Comparison of ENCODE assay signal across 29 mouse cellular contexts in the genomic region with DNA sequence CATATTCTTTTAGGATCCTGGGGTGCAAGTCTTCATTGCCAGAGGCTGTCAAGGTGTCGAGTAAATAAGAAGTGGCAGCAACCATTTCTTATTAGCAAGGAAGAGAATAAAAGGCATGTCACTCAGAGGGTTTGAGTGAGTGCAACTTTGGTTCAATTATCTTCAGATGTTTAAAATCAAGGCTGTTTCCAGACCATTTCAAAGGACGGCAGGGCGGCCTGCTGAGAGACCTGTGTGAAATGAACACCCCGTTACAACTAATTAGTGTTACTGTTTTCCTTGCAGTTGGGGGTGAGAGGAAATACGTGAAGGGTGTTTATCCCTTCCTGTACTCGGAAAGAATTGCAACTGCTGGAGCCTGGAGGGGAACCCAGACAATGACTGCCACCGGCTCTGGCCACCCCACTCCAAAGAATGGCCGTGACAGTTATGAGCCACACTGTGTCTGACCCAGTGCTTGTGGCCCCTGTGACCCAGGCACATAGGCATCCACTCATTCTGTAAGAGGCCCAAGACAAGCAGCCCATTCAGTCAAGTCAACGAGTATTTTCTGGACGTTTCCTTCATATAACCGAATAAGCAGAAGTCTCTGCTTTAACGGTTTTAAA. TPM values are rescaled to one million over a fixed set of nuclear protein-coding genes. Genes with fewer than 3 reads are reported as not detected.
DNase-seq lines count a peak whose midpoint lies in the region; ATAC-seq and TF ChIP-seq lines count a peak whose summit lies in the region.
"Had no signal": no experiment of that assay in that cellular context is flagged by ENCODE, and none has a peak within 500 bp of the region (broad histone marks: within the 10 kb centered on the region; RNA-seq: fewer than 3 reads in every experiment).

No protein-coding gene starts in this region.

- 22% methylated on average over 12 of the region's 12 CpGs for WGBS in limb, embryonic 11.5 days

- peaks cover 16% of the 10 kb centered on the region; the same call in 1 of the 2 replicates for H3K4me1 ChIP-seq in limb, embryonic 11.5 days (ENCODE audit: control insufficient read depth, insufficient read depth, low read length)
- H3K4me1 ChIP-seq: hindbrain, embryonic 13.5 days; kidney, embryonic 15.5 days; stomach, embryonic 15.5 days had no signal

- no peak for TF ChIP-seq POLR2A in brain, embryonic 14.5 days (IDR thresholded peaks at IDR 0.05; ENCODE audit: borderline replicate concordance, extremely low read depth, insufficient read depth, insufficient read length, poor library complexity, severe bottlenecking)

- no peak overlapping the region for H3K27ac ChIP-seq in limb, embryonic 11.5 days (replicated peaks; ENCODE audit: low read depth, low read length)
- no peak overlapping the region for H3K27ac ChIP-seq in layer of hippocampus, adult 2 months
- H3K27ac ChIP-seq: hindbrain, embryonic 13.5 days; kidney, embryonic 15.5 days; liver, embryonic 14.5 days; macrophage; stomach, embryonic 15.5 days had no signal

- H3K9ac ChIP-seq in limb, embryonic 11.5 days (ENCODE audit: low read length), result no peak overlapping the region
- H3K9ac ChIP-seq: hindbrain, embryonic 13.5 days; kidney, embryonic 15.5 days; liver, embryonic 14.5 days; stomach, embryonic 15.5 days had no signal

- no peaks in the 10 kb centered on the region; the same call in 1 of the 2 replicates for H3K36me3 ChIP-seq in limb, embryonic 11.5 days (ENCODE audit: control insufficient read depth, insufficient read depth, low read length)
- H3K36me3 ChIP-seq: hindbrain, embryonic 13.5 days; kidney, embryonic 15.5 days; stomach, embryonic 15.5 days had no signal

- DNase-seq in heart, adult 11 months, result peak; percentile 49
- no peak for DNase-seq in heart, adult 8-10 months (ENCODE audit: low spot score)
- peak; percentile 55 for DNase-seq in brain, embryonic 14.5 days (ENCODE audit: low read depth)
- peak; percentile 17 for DNase-seq in embryo, embryonic 11 days
- DNase-seq in limb, embryonic 11.5 days (ENCODE audit: low spot score), result peak; percentile 57
- no peak for DNase-seq in layer of hippocampus, adult 9-10 months (ENCODE audit: low spot score)
- DNase-seq in layer of hippocampus, adult 2 months (ENCODE audit: low spot score in 2 of 2), result no peak
- DNase-seq: adrenal gland, postnatal 36 days; cerebellum, adult 2 months; cerebellum, postnatal 25 days; gastrocnemius, postnatal 14 days; heart, postnatal 36 days; kidney, adult 11 months; kidney, postnatal 25 days; left cerebral cortex, postnatal 4 days; liver; lung, adult 2 months; lung, postnatal 10 days; right cerebral cortex, postnatal 25 days had no signal

- ATAC-seq in limb, embryonic 11.5 days (ENCODE audit: insufficient number of reproducible peaks, low FRiP score, low TSS enrichment, low read depth), result no peak
- ATAC-seq: forebrain, embryonic 16.5 days had no signal

- H3K9me3 ChIP-seq in limb, embryonic 11.5 days (ENCODE audit: control insufficient read depth, low read length), result no peaks in the 10 kb centered on the region
- H3K9me3 ChIP-seq: hindbrain, embryonic 13.5 days; kidney, embryonic 15.5 days; stomach, embryonic 15.5 days had no signal

- TF ChIP-seq CTCF in brain, embryonic 14.5 days (IDR thresholded peaks at IDR 0.05; ENCODE audit: borderline replicate concordance, extremely low read depth, insufficient read depth, insufficient read length), result no peak
- TF ChIP-seq CTCF in layer of hippocampus, adult 2 months (conservative IDR thresholded peaks at IDR 0.05), result no peak

- no peak overlapping the region for H3K4me3 ChIP-seq in limb, embryonic 11.5 days (ENCODE audit: low read depth, low read length)
- no peak overlapping the region for H3K4me3 ChIP-seq in layer of hippocampus, adult 2 months
- H3K4me3 ChIP-seq: hindbrain, embryonic 13.5 days; kidney, embryonic 15.5 days; stomach, embryonic 15.5 days had no signal

- H3K4me2 ChIP-seq in limb, embryonic 11.5 days (ENCODE audit: low read depth, severe bottlenecking), result no peak overlapping the region
- H3K4me2 ChIP-seq: heart, embryonic 11.5 days; hindbrain, embryonic 13.5 days; kidney, embryonic 15.5 days; stomach, embryonic 15.5 days had no signal

- H3K27me3 ChIP-seq in limb, embryonic 11.5 days (ENCODE audit: control insufficient read depth, insufficient read depth, low read length), result no peaks in the 10 kb centered on the region
- H3K27me3 ChIP-seq: hindbrain, embryonic 13.5 days; kidney, embryonic 15.5 days; stomach, embryonic 15.5 days had no signal

RNA-seq across cellular contexts. Expression of a gene that starts 37.9 kb away (rescaled TPM):
- total RNA-seq in heart, adult 8-10 months (2022), result under 1 TPM; 0.88 to 0.98 (median 0.93) TPM
- 3.1 and 4.2 TPM in 2 replicates for polyA plus RNA-seq in brain, embryonic 14.5 days (2012; rRNA removed)
- 50.7 and 55.2 TPM in 2 replicates for polyA plus RNA-seq in limb, embryonic 11.5 days (2014; fragmentation: Nextera tagmentation; extraction: Ambion mirVana)
- under 1 TPM; 0.44 to 0.81 TPM for total RNA-seq in layer of hippocampus, adult 2 months (2021)
- total RNA-seq: granulocyte monocyte progenitor cell, adult 5-6 weeks; megakaryocyte-erythroid progenitor cell, adult 5-6 weeks; neutrophil, adult 5-6 weeks had no signal
- polyA plus RNA-seq: macrophage had no signal

Comparison
In these comparisons a context has a peak if more than half of its experiments do, and no peak if none do; other contexts are left out.
1. DNase-seq: peak in heart, adult 11 months (single experiment), brain, embryonic 14.5 days (single experiment), embryo, embryonic 11 days (single experiment) and limb, embryonic 11.5 days (single experiment); none in heart, adult 8-10 months (single experiment), layer of hippocampus, adult 9-10 months (single experiment) and layer of hippocampus, adult 2 months (0 of 2).